Mouse (Mus musculus): ENCODE data around the gene Iqcc.

- TF ChIP-seq POLR2A (IDR thresholded peaks at IDR 0.05; ENCODE audit: borderline replicate concordance, extremely low read depth, low read depth, low read length) = no peak
- TF ChIP-seq CTCF (IDR thresholded peaks at IDR 0.05; ENCODE audit: insufficient read depth, low read length) = no peak
Observed at GRCm38 (mm10) chr4:129573430-129573829, 45.5 kb downstream of the Iqcc start, which contains the start of gene Lck.

All from lung, adult 2 months (tissue).